Mouse (Mus musculus): ENCODE data around the gene Rgs7. TPM values are rescaled to one million over a fixed set of nuclear protein-coding genes. Genes with fewer than 3 reads are reported as not detected.

The Rgs7 gene
- polyA plus RNA-seq, 1 experiment from 2014 or later = 44.9 TPM

DNA sequence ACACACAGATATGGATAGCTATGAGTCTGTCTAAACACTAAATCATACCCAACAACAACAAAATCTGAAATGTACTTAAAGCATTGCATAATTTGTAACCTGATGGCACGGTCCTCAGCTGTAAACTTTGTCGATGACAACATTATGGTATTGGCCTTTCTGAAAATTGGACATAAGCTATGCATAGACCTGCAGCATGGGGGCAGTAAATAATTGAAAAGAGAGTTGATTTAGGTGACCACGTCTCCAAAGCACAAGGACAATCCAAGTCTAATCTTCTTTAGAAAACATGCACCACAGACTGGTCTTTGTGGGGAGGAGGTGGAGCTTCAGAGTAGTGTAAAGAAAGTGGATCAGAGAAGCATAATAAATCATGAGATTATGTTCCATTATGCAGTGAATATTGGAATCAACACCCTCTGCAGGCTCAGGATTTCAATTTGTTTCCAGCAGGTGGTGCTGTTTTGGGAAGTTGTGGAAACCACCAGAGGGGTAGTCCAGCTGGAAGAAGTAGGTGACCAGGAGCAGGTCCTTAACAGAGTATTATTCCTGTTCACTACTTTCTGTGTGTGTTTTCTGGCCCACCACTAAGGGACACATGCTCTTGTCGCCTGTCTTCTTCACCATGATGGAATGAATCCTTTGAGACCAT, 373.3 kb downstream of the Rgs7 start:
- no peak for ATAC-seq
- Histone ChIP-seq H3K27me3 (ENCODE audit: control insufficient read depth, insufficient read depth, low read depth, low read length) (no peaks in the 10 kb centered on the region), H3K4me2 (ENCODE audit: low read length) (no peak overlapping the region), H3K36me3 (ENCODE audit: control insufficient read depth, insufficient read depth, low read length) (no peaks in the 10 kb centered on the region), H3K27ac (ENCODE audit: low read length) (no peak overlapping the region), H3K9ac (ENCODE audit: low read depth, low read length) (no peak overlapping the region), H3K9me3 (replicated peaks; ENCODE audit: control insufficient read depth, low read length, poor library complexity, severe bottlenecking) (no peaks in the 10 kb centered on the region), H3K4me1 (ENCODE audit: control insufficient read depth, insufficient read depth, low read length) (no peaks in the 10 kb centered on the region), H3K4me3 (ENCODE audit: low read depth, low read length) (no peak overlapping the region)
- 65% methylated on average over 4 of the region's 4 CpGs for WGBS

DNA sequence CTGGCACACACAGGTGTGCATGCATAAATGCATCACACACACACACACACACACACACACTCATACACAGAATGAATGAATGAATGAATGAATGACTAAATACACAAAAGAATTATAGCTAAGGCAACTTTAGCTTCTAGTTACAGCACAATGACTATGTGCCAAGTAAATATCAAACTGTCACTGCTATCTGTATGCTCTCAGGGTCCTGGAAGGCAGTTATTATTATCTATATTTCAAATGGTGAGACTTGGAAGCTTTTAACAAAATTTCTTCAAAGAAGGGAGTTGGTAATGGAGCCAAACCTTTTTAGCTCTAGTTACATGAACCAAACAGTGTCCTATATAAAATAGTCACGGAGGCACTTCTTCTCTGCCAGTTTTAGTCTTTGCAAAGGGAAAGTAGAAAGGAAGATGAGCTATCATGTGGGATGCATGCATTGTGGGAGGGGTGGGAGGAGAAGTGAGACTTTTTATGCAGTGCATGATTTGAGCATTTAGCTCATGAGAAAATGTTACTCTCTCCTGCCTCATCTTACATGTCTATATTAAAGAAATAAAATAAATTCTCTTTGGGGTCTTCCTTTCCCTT, 383.9 kb downstream of the Rgs7 start:
- WGBS = 86% methylated on average over 1 of the region's 1 CpGs
- no peaks in the 10 kb centered on the region for H3K9me3 ChIP-seq (replicated peaks; ENCODE audit: control insufficient read depth, low read length, poor library complexity, severe bottlenecking)
- H3K4me1 ChIP-seq (ENCODE audit: control insufficient read depth, insufficient read depth, low read length) = no peaks in the 10 kb centered on the region
- no peaks in the 10 kb centered on the region for H3K27me3 ChIP-seq (ENCODE audit: control insufficient read depth, insufficient read depth, low read depth, low read length)
- no peak overlapping the region for H3K9ac ChIP-seq (ENCODE audit: low read depth, low read length)
- no peaks in the 10 kb centered on the region for H3K36me3 ChIP-seq (ENCODE audit: control insufficient read depth, insufficient read depth, low read length)
- no peak overlapping the region for H3K4me2 ChIP-seq (ENCODE audit: low read length)
- no peak for ATAC-seq
- no peak overlapping the region for H3K4me3 ChIP-seq (ENCODE audit: low read depth, low read length)
- no peak overlapping the region for H3K27ac ChIP-seq (ENCODE audit: low read length)

DNA sequence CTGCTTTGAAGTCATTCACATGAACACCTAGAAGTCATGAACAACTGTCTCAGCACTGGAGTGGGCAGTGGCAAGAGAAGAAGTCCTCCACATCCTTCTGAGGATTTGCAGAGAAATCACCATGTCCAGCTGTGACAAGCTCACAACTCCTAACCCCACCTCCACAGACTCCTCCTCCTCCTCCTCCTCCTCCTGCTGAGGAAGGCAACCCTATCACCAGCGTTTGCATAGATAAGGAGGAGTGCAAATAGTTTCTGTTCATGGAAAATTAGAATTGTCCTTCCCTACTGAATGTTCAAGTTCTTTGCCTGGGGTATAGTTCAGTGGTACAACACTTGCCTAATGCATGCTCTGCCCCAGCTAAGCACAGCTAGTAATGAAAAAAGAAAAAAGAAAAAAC, 386.0 kb downstream of the Rgs7 start:
- Histone ChIP-seq H3K4me1 (ENCODE audit: control insufficient read depth, insufficient read depth, low read length) (no peaks in the 10 kb centered on the region), H3K4me3 (ENCODE audit: low read depth, low read length) (no peak overlapping the region), H3K27ac (ENCODE audit: low read length) (no peak overlapping the region), H3K27me3 (ENCODE audit: control insufficient read depth, insufficient read depth, low read depth, low read length) (no peaks in the 10 kb centered on the region), H3K9me3 (replicated peaks; ENCODE audit: control insufficient read depth, low read length, poor library complexity, severe bottlenecking) (no peaks in the 10 kb centered on the region), H3K36me3 (ENCODE audit: control insufficient read depth, insufficient read depth, low read length) (no peaks in the 10 kb centered on the region), H3K4me2 (ENCODE audit: low read length) (no peak overlapping the region), H3K9ac (ENCODE audit: low read depth, low read length) (no peak overlapping the region)
- ATAC-seq = no peak
- 54% methylated on average over 1 of the region's 1 CpGs for WGBS

DNA sequence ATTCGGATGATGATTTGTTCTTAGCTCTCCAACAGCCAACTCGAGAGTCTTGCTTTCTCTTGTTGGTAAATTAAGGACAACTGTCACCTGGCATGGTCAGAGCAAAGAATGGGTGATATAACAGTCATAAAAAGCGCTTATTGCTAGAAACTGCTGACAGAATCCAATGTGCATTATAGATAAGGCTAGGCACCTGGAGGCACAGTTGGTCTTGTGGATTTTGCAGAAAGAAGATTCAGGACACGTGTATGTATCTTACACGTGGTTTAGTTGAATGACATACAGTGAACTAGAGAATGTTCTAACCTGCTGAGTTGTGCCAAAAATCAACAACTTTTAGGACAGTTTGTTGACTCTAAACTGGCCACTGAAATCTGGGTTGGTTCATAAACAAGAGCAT, 386.9 kb downstream of the Rgs7 start:
- Histone ChIP-seq H3K4me2 (ENCODE audit: low read length) (no peak overlapping the region), H3K4me3 (ENCODE audit: low read depth, low read length) (no peak overlapping the region), H3K9ac (ENCODE audit: low read depth, low read length) (no peak overlapping the region), H3K9me3 (replicated peaks; ENCODE audit: control insufficient read depth, low read length, poor library complexity, severe bottlenecking) (no peaks in the 10 kb centered on the region), H3K4me1 (ENCODE audit: control insufficient read depth, insufficient read depth, low read length) (no peaks in the 10 kb centered on the region), H3K27me3 (ENCODE audit: control insufficient read depth, insufficient read depth, low read depth, low read length) (no peaks in the 10 kb centered on the region), H3K27ac (ENCODE audit: low read length) (no peak overlapping the region), H3K36me3 (ENCODE audit: control insufficient read depth, insufficient read depth, low read length) (no peaks in the 10 kb centered on the region)
- 88% methylated on average over 5 of the region's 5 CpGs for WGBS
- no peak for ATAC-seq

DNA sequence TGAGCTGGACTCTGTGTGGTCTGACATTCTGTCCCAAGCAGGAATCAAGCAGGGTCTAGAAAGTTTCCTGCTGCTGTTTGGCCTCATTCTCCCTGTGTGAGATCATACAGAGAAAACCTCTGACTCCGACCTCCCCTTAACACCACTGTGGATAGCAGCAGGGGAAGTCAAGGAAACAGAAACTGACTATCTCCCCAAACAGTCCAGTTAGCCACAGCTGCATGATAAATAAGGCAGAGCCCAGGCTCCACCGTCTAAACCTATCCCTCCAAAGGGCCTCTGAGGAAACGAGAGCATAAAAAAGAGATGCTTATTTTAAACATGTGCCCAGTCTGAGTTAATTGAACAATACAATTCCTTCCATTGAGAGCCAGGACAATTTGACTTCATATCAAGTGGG, 395.3 kb downstream of the Rgs7 start:
- no peak overlapping the region for H3K4me2 ChIP-seq (ENCODE audit: low read length)
- H3K27me3 ChIP-seq (ENCODE audit: control insufficient read depth, insufficient read depth, low read depth, low read length) = no peaks in the 10 kb centered on the region
- H3K36me3 ChIP-seq (ENCODE audit: control insufficient read depth, insufficient read depth, low read length) = no peaks in the 10 kb centered on the region; the same call in 1 of the 2 replicates
- 45% methylated on average over 3 of the region's 3 CpGs for WGBS
- H3K9me3 ChIP-seq (replicated peaks; ENCODE audit: control insufficient read depth, low read length, poor library complexity, severe bottlenecking) = no peaks in the 10 kb centered on the region
- H3K27ac ChIP-seq (ENCODE audit: low read length) = no peak overlapping the region
- H3K4me3 ChIP-seq (ENCODE audit: low read depth, low read length) = no peak overlapping the region
- ATAC-seq = no peak
- H3K9ac ChIP-seq (ENCODE audit: low read depth, low read length) = no peak overlapping the region
- H3K4me1 ChIP-seq (ENCODE audit: control insufficient read depth, insufficient read depth, low read length) = no peaks in the 10 kb centered on the region

DNA sequence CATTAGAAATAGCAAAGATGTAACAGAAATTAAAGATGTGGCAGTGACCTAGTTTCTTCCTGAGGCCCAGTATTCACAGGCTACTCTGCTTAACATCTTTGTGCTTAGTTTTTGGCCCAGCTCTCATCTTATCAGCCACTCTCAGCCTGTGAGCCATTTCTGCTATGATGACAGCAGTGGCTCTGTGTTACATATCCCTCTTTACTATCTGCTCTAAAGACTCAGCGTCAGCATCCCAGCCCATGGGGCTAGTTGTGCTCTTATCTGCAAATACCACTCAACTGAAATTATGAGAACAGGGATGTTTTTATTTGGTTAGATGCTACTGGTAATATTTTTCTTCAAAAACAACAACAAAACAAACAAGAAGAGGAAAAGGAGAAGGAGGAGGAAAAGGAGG, 410.2 kb downstream of the Rgs7 start:
- ATAC-seq = no peak
- no peaks in the 10 kb centered on the region for H3K36me3 ChIP-seq (ENCODE audit: control insufficient read depth, insufficient read depth, low read length)
- no peak overlapping the region for H3K27ac ChIP-seq (ENCODE audit: low read length)
- no peaks in the 10 kb centered on the region for H3K27me3 ChIP-seq (ENCODE audit: control insufficient read depth, insufficient read depth, low read depth, low read length)
- no peaks in the 10 kb centered on the region for H3K4me1 ChIP-seq (ENCODE audit: control insufficient read depth, insufficient read depth, low read length)
- WGBS = 74% methylated on average over 1 of the region's 1 CpGs
- no peaks in the 10 kb centered on the region for H3K9me3 ChIP-seq (replicated peaks; ENCODE audit: control insufficient read depth, low read length, poor library complexity, severe bottlenecking)
- no peak overlapping the region for H3K4me3 ChIP-seq (ENCODE audit: low read depth, low read length)
- H3K4me2 ChIP-seq (ENCODE audit: low read length) = no peak overlapping the region
- no peak overlapping the region for H3K9ac ChIP-seq (ENCODE audit: low read depth, low read length)

DNA sequence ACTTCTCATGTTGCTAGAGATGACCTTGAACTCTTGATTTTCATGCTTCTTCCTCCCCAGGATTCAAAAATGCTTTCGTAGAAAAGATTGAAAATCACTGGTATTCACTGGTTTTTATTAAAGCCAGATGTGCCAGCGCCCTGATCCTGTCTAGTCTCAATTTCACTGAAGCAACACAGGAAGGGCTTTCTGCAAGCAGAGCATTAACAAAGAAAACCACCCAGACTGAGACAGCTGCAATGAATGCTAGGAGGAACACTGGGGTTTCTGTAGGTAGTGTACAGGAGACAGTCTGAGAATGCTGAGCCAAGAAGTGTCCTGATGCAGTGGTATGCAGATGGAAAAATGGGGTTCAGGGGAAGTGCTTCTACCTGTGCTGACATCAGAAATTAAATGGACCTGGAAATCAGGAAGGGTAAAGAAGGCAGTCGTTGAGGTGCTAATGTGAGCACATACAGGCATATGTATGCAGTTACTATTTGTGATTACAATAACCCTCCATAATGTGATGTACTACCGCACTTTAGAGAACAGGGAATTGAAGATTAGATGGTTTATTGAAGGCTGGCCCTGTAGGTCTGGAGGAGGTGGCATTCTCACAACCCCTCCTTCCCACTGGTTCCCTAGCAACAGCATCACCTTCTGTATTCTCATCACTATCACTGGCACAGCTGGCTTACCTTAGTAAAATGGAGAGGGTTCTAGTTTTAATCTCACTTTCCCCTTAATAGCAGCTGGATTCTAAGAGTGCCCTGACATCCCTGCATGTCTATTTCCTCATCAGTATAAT, 412.3 kb downstream of the Rgs7 start:
- H3K4me3 ChIP-seq (ENCODE audit: low read depth, low read length) = no peak overlapping the region
- no peak overlapping the region for H3K9ac ChIP-seq (ENCODE audit: low read depth, low read length)
- H3K27me3 ChIP-seq (ENCODE audit: control insufficient read depth, insufficient read depth, low read depth, low read length) = no peaks in the 10 kb centered on the region
- no peak for ATAC-seq
- no peak overlapping the region for H3K27ac ChIP-seq (ENCODE audit: low read length)
- H3K9me3 ChIP-seq (replicated peaks; ENCODE audit: control insufficient read depth, low read length, poor library complexity, severe bottlenecking) = no peaks in the 10 kb centered on the region
- WGBS = 80% methylated on average over 4 of the region's 4 CpGs
- H3K4me1 ChIP-seq (ENCODE audit: control insufficient read depth, insufficient read depth, low read length) = no peaks in the 10 kb centered on the region
- H3K4me2 ChIP-seq (ENCODE audit: low read length) = no peak overlapping the region
- no peaks in the 10 kb centered on the region for H3K36me3 ChIP-seq (ENCODE audit: control insufficient read depth, insufficient read depth, low read length)

DNA sequence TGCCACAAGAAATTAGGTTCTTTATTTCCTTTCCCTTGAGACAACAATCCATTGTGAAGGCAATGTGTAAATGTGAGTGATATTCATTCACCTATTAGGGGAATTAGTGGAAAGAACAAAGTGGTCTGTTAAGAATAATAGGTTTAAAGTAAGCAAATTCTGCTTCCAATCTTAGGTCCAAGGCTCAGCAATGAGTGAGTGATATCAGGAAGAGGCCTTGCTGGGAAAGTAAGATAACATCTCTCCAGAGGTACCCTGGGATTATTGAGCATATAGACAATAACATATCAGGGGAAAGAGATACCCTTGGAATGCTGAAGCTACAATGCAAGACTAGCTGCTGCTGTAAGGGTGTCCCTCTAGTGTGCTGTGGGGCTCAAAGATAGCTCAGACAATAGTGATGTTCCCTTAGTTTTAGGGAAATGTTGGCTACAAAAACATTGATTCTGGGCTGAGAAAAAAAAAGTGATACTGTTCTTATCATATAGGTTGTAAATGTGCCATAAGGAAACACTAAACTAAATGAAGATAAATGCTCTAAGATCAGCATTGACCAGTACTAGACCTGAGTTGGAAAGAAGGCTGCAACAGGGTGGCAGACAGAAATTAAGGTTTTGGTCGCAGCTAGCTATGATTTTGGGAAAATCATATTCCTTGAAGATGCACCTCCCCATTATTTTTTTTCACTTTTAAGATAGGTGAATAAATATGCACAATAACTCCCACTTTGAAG, 418.6 kb downstream of the Rgs7 start:
- Histone ChIP-seq H3K4me2 (ENCODE audit: low read length) (no peak overlapping the region), H3K4me3 (ENCODE audit: low read depth, low read length) (no peak overlapping the region), H3K4me1 (ENCODE audit: control insufficient read depth, insufficient read depth, low read length) (no peaks in the 10 kb centered on the region), H3K36me3 (ENCODE audit: control insufficient read depth, insufficient read depth, low read length) (no peaks in the 10 kb centered on the region), H3K9ac (ENCODE audit: low read depth, low read length) (no peak overlapping the region), H3K27me3 (ENCODE audit: control insufficient read depth, insufficient read depth, low read depth, low read length) (no peaks in the 10 kb centered on the region), H3K27ac (ENCODE audit: low read length) (no peak overlapping the region), H3K9me3 (replicated peaks; ENCODE audit: control insufficient read depth, low read length, poor library complexity, severe bottlenecking) (no peaks in the 10 kb centered on the region)
- no peak for ATAC-seq
- WGBS = 100% methylated on average over 1 of the region's 1 CpGs

Measured in midbrain, embryonic 16.5 days (tissue).